Mouse (Mus musculus) heart, embryonic 16.5 days (tissue): ENCODE results near the gene Jakmip3. TPM values are rescaled to one million over a fixed set of nuclear protein-coding genes. Genes with fewer than 3 reads are reported as not detected.

Source experiments
- ATAC-seq: fragments of 200-750 bp; cut with Nextera tagmentation; replicated peaks from 2 replicates; pipeline ENCODE4 v1.8.0; 2017; ENCODE audit warnings: moderate number of reproducible peaks; ENCODE audit not compliant: insufficient read depth, low FRiP score; ENCODE audit errors: extremely low read depth
- H3K27ac ChIP-seq: fragments of 300-500 bp; sonication (generic); 2 replicates; pipeline ENCODE4 v1.5.1; 2014; ENCODE audit warnings: mild to moderate bottlenecking, low read length, control low read depth, moderate library complexity
- H3K27me3 ChIP-seq: fragments of 300-500 bp; sonication (generic); 2 replicates; pipeline ENCODE4 v1.6.1; 2014; ENCODE audit warnings: low read length, mixed read lengths; ENCODE audit not compliant: control insufficient read depth, insufficient read depth
- H3K36me3 ChIP-seq: fragments of 300-500 bp; sonication (generic); 2 replicates; pipeline ENCODE4 v1.6.1; 2014; ENCODE audit not compliant: control insufficient read depth, insufficient read depth
- H3K4me1 ChIP-seq: fragments of 300-500 bp; sonication (generic); 2 replicates; pipeline ENCODE4 v1.6.1; 2014; ENCODE audit warnings: low read length, mixed read lengths; ENCODE audit not compliant: control insufficient read depth, insufficient read depth
- H3K4me2 ChIP-seq: fragments of 300-500 bp; sonication (generic); 2 replicates; pipeline ENCODE4 v1.6.1; 2014; ENCODE audit warnings: low read depth, mild to moderate bottlenecking, control low read depth, low read length
- H3K4me3 ChIP-seq: fragments of 300-500 bp; sonication (generic); 2 replicates; pipeline ENCODE4 v1.5.1; 2014; ENCODE audit warnings: mild to moderate bottlenecking, control low read depth, low read length
- H3K9ac ChIP-seq: fragments of 300-500 bp; sonication (generic); 2 replicates; pipeline ENCODE4 v1.6.1; 2014; ENCODE audit warnings: low read length, control low read depth
- H3K9me3 ChIP-seq: fragments of 300-500 bp; sonication (generic); replicated peaks from 2 replicates; pipeline ENCODE4 v1.6.1; 2016; ENCODE audit warnings: low read length; ENCODE audit not compliant: control insufficient read depth
- WGBS: fragments of 180-500 bp; shearing (Covaris S2); extraction: QIAGEN DNeasy Blood & Tissue Kit; methylation state at CpG from one replicate; pipeline ENCODE4 v1.1.7; 2014; 5-methylcytosine and 5-hydroxymethylcytosine counted together
- polyA plus RNA-seq: library from polyadenylated mRNA; unstranded; fragments of >200 nt; fragmentation: Nextera tagmentation; extraction: Ambion mirVana; gene quantifications from 2 replicates; pipeline ENCODE4 v1.2.1, GENCODE M21; 2015

Gene Jakmip3
- polyA plus RNA-seq, 1 experiment from 2014 or later, result not detected

GRCm38 (mm10) chr7:139092676-139093075 is 152.1 kb downstream of the Jakmip3 start:
- Histone ChIP-seq H3K27me3 (peaks cover 17% of the 10 kb centered on the region), H3K4me3 (no peak overlapping the region)
- WGBS, result 87% methylated on average over 5 of the region's 5 CpGs

GRCm38 (mm10) chr7:139093124-139093523 is 152.6 kb downstream of the Jakmip3 start:
- Histone ChIP-seq H3K9me3 (no peaks in the 10 kb centered on the region), H3K27me3 (peaks cover 12% of the 10 kb centered on the region), H3K9ac (no peak overlapping the region), H3K4me2 (no peak overlapping the region), H3K4me1 (no peaks in the 10 kb centered on the region), H3K4me3 (no peak overlapping the region), H3K27ac (no peak overlapping the region), H3K36me3 (no peaks in the 10 kb centered on the region)
- ATAC-seq, result no peak
- WGBS, result 83% methylated on average over 5 of the region's 5 CpGs

More at GRCm38 (mm10) chr7:139092676-139093075, 152.1 kb downstream of the Jakmip3 start:
- Histone ChIP-seq H3K36me3 (no peaks in the 10 kb centered on the region), H3K4me1 (no peaks in the 10 kb centered on the region), H3K4me2 (no peak overlapping the region), H3K9ac (no peak overlapping the region), H3K9me3 (no peaks in the 10 kb centered on the region), H3K27ac (no peak overlapping the region)
- ATAC-seq, result no peak

DNA sequence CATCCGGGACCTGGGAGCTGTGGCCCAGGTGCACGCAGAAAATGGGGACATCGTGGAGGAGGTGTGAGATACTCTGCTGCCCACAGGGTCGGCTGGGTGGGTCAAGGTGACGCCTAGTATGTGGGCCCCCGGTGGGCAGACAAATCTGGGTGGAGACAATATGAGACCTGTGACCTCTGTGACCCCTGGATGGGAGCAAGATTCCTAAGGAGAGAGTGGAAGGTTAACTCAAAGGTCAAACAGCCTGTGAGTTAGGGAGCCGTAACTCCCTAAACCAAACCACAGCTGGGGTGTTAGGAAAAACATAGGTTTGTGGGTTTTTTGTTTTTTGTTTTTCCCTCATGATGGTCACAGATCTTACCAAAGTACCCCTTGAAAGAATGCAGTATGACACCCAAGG is 153.3 kb downstream of the Jakmip3 start:
- no peak for ATAC-seq
- Histone ChIP-seq H3K9ac (no peak overlapping the region), H3K4me3 (no peak overlapping the region), H3K36me3 (no peaks in the 10 kb centered on the region), H3K4me2 (no peak overlapping the region), H3K9me3 (no peaks in the 10 kb centered on the region), H3K27ac (no peak overlapping the region), H3K4me1 (no peaks in the 10 kb centered on the region), H3K27me3 (peaks cover 6% of the 10 kb centered on the region)
- WGBS, result 78% methylated on average over 7 of the region's 7 CpGs

DNA sequence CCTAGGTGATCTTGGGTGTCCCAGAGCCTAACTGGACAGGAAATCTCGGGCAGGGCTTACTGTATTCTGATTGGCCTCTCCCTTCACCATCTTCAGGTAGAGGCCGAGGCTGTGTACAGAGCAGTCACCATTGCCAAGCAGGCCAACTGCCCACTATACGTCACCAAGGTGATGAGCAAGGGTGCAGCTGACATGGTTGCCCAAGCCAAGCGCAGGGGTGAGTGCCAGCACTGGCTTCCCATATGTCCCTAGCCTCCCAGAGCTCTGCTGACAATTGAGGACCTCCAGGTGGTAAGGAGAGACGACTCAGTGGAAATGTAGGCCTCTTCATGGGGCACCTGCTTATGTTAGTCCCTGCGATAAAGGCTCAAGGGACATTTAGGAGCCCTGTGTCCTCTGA is 154.2 kb downstream of the Jakmip3 start:
- ATAC-seq, result no peak
- Histone ChIP-seq H3K9ac (no peak overlapping the region), H3K36me3 (no peaks in the 10 kb centered on the region), H3K27ac (no peak overlapping the region), H3K27me3 (peaks cover 5% of the 10 kb centered on the region; the same call in 1 of the 2 replicates), H3K4me2 (no peak overlapping the region), H3K4me3 (no peak overlapping the region), H3K4me1 (no peaks in the 10 kb centered on the region), H3K9me3 (no peaks in the 10 kb centered on the region)
- 79% methylated on average over 6 of the region's 6 CpGs for WGBS

DNA sequence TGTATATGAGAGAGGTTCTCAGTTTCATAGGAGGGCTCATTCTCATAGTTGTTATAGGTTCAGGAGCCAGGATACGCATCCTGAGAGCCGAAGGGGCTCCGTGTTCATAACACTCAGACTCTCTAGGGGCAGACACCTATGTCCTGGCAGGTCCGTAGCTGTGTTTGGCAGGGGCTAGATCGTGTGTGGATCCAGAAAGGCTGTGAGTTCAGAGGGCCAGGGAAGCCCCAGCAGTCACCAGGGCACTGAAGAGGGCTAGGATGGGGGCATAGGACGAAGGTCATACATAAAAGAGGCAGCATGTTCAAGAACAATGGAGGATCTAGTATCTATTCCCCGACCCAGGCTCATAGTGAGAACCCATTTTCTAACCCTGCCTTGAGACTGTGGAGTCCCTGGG is 154.8 kb downstream of the Jakmip3 start:
- peaks cover 5% of the 10 kb centered on the region; the same call in 1 of the 2 replicates for H3K27me3 ChIP-seq
- H3K36me3 ChIP-seq, result no peaks in the 10 kb centered on the region
- no peak for ATAC-seq
- no peak overlapping the region for H3K9ac ChIP-seq
- H3K4me3 ChIP-seq, result no peak overlapping the region
- no peaks in the 10 kb centered on the region for H3K4me1 ChIP-seq
- H3K4me2 ChIP-seq, result no peak overlapping the region
- no peak overlapping the region for H3K27ac ChIP-seq
- WGBS, result 84% methylated on average over 7 of the region's 7 CpGs
- no peaks in the 10 kb centered on the region for H3K9me3 ChIP-seq

DNA sequence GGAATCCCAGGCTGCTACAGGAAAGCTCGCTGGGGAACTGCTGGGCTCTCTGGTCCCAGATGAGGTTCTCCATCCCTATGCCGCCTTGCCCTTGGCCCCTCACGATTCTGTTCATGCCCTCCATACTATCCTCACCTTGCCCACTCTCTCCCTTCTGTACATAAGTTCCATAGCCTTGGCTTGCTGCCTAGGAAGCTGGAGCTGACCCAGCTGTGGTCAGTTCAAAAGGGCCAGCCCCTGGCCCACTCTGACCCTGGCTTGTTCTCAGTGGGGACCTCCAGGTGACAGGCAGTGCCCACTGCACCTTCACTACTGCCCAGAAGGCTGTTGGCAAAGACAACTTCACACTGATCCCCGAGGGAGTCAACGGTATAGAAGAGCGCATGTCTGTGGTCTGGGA is 155.9 kb downstream of the Jakmip3 start:
- H3K9ac ChIP-seq, result no peak overlapping the region
- ATAC-seq, result no peak
- H3K4me2 ChIP-seq, result no peak overlapping the region
- peaks cover 2% of the 10 kb centered on the region; the same call in 1 of the 2 replicates for H3K27me3 ChIP-seq
- H3K36me3 ChIP-seq, result no peaks in the 10 kb centered on the region
- 83% methylated on average over 6 of the region's 6 CpGs for WGBS
- no peaks in the 10 kb centered on the region for H3K4me1 ChIP-seq
- no peak overlapping the region for H3K4me3 ChIP-seq
- no peak overlapping the region for H3K27ac ChIP-seq
- H3K9me3 ChIP-seq, result no peaks in the 10 kb centered on the region

DNA sequence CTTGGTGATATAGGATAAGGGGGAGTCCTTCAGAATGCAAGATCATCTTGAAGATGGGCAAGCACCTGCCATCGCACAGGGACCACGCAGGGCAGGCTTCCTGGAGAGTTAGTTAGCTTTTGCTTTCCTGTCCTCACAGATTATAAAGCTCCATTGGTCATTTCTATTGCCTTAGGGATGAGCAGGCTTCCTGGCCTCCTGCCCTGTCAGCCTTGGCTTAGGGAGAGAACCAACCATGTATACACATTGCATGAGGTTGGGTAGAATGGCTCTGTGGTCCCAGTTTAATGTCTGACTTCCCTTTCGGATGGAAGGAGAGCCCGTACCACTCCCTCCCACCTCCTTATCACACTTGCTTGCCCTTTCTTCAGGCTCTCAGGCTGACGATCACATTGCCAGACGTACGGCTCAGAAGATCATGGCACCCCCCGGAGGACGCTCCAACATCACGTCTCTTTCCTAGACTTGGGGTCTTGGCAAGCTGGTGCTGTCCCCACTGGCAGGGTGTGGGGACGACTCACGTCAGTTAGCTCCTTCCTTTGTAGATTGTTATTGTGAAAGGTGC is 160.1 kb downstream of the Jakmip3 start:
- H3K4me3 ChIP-seq, result no peak overlapping the region
- H3K9ac ChIP-seq, result no peak overlapping the region
- H3K4me2 ChIP-seq, result no peak overlapping the region
- no peak for ATAC-seq
- H3K27me3 ChIP-seq, result no peaks in the 10 kb centered on the region; the same call in 1 of the 2 replicates
- no peaks in the 10 kb centered on the region for H3K4me1 ChIP-seq
- WGBS, result 62% methylated on average over 12 of the region's 12 CpGs
- H3K9me3 ChIP-seq, result no peaks in the 10 kb centered on the region
- no peak overlapping the region for H3K27ac ChIP-seq
- H3K36me3 ChIP-seq, result no peaks in the 10 kb centered on the region

DNA sequence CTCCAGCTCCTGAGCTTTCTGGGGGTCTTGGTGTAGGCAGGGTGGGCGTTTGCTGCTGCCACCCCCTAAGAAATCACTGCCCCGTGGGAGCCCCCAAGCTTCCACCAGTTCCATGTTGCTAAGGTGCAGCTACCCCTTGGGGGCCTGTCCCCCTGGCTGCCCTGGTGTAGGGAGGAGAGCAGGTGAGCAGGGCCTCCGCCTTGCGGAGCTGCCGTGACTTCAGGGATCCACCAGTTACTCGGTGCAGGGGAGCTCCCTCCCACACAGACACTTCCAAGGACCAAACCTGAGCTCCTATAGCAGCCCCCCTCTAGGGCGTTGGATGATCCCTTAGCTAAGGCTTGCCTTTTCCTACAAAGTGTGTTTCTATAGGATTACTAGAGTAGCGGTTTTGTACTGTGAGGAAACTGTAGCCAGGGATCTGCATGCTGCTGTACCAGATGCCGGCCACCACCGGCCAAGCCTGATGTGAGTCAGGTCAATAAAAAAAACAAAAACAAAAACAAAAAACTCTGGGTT is 160.8 kb downstream of the Jakmip3 start:
- Histone ChIP-seq H3K9me3 (no peaks in the 10 kb centered on the region), H3K4me1 (no peaks in the 10 kb centered on the region), H3K27me3 (0 out of 2 replicates have a peak, but pooled peaks cover 3% of the 10 kb centered on the region), H3K4me2 (no peak overlapping the region), H3K36me3 (no peaks in the 10 kb centered on the region), H3K27ac (no peak overlapping the region), H3K9ac (no peak overlapping the region), H3K4me3 (no peak overlapping the region)
- ATAC-seq, result no peak
- 72% methylated on average over 10 of the region's 10 CpGs for WGBS

DNA sequence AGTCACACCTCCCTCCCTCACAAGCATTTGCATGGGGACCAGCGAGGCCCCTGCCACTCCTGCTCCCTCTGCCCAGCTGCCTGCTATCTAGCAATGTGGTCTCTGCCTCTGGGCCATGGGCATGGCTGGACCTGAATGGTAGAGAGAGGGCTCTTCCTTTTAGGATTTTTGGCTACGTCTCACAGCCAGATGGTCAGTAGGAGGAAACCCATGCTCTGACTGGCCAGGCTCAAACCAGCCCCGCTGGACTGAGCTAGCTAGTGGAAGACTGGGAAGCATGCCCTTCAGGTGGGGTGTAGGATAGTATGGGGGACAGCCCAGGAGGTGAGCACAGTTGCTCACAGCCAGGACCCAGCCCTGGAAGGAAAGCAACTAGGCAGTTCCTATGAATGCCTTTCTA is 161.3 kb downstream of the Jakmip3 start:
- 69% methylated on average over 3 of the region's 3 CpGs for WGBS
- Histone ChIP-seq H3K9me3 (no peaks in the 10 kb centered on the region), H3K4me1 (no peaks in the 10 kb centered on the region)

More for the DNA sequence above, 161.3 kb downstream of the Jakmip3 start:
- Histone ChIP-seq H3K9ac (no peak overlapping the region), H3K27me3 (0 out of 2 replicates have a peak, but pooled peaks cover 3% of the 10 kb centered on the region), H3K36me3 (no peaks in the 10 kb centered on the region), H3K27ac (no peak overlapping the region), H3K4me3 (no peak overlapping the region), H3K4me2 (no peak overlapping the region)
- no peak for ATAC-seq
